Mouse (Mus musculus) spleen, embryonic (tissue): ENCODE measurements at regions not wholly inside any gene's neighbourhood (a gene's known extent, or its start where the extent isn't known, plus 50 kb on each side); places are given as distances from the start of the nearest gene placed in this dataset.

Source experiments
- CTCF ChIA-PET: fragments of 350-600 bp; sonication (Branson Sonifier 250); formaldehyde crosslinking; loops from one replicate; lab custom pipeline; 2022; lab: Charles Lee

DNA sequence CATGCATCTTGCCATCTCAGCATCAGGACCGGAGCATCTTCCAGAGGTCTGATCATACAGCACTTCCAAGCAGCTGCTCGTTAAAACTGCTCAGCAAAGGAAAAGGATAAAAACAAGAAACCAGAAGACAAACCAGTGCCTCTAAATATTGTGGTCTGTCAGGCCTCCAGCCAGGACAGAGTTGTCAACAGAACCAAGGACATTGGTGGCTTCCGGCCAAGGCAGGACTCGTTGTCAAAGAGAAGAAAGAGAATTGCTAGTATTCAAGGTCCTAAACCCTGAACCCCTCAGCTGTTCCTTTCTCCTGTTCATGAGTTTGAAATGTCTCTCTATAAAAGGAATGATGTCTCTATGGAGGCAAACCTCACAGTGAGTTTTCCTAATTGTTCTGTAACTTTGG is 155.0 kb downstream of the Sp3 start:
- CTCF ChIA-PET, result no interaction called here

GRCm38 (mm10) chr2:72829139-72829538 is 151.1 kb downstream of the Sp3 start:
- CTCF ChIA-PET, result no interaction called here

- CTCF ChIA-PET, result no interaction called here
Observed at GRCm38 (mm10) chr2:72832770-72833169, 147.5 kb downstream of the Sp3 start.

GRCm38 (mm10) chr2:72838085-72838727 is 142.0 kb downstream of the Sp3 start:
- CTCF ChIA-PET, result no interaction called here

GRCm38 (mm10) chr2:72839673-72840072 is 140.6 kb downstream of the Sp3 start:
- CTCF ChIA-PET, result no interaction called here

- CTCF ChIA-PET, result no interaction called here
Observed at GRCm38 (mm10) chr2:72841367-72841766, 138.9 kb downstream of the Sp3 start.

- CTCF ChIA-PET, result no interaction called here
Observed at GRCm38 (mm10) chr2:72843610-72844009, 136.6 kb downstream of the Sp3 start.

- CTCF ChIA-PET, result no interaction called here
Observed at GRCm38 (mm10) chr2:72849441-72850192, 130.6 kb downstream of the Sp3 start.

DNA sequence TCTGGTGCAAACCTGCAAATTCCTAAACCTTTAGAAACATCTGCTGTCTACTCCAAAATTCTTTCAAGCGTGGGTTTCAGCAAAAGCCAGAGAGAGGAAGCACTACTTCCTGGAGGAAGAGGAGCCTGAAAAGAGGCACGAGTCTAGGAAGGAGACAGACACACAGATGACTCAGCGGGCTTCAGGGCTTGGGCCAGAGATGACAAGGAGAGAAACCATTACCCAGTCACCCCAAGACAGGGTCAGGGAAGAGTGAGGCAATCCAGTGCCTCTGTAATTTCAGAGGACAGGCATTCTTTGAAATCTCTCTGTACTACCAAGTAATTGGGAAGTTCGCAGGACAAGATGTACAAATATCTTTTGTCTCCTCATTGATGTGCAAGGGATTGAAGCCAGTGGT is 127.7 kb downstream of the Sp3 start:
- CTCF ChIA-PET, result no interaction called here

DNA sequence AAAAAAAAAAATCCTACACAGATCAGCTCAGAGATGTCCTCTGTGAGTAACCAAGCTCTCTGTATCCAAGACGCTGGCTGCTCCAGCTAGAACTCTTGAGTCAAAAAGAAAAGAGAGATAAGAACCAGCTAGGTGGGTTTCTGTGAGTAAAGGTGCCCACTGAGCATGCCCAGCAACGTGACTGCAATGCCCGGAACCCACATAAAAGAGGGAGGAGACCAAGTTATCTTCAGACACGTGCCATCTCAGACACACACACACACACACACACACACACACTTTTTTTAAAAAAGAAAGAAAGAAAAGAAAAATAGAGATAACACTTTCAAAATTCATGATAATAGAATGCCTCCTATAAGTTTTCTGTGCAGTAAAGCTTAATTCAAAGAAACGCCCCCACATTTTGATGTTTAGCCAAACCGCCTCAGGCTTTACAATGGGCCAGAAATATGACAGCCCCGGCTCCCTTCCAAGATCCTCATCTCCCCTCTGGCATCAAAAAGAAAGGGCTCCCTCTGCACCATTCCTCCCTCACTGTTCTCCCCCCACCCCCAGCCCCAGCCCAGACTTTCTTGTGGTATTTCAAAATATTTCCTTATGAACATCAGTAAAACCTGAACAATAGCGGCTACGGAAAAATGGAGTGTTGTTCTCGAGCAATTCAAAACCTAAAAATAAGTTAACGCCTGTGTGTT is 124.8 kb downstream of the Sp3 start:
- CTCF ChIA-PET, result interaction anchor here (0.6 kb wide), 1 partner anchor 82 kb away, joined by 3 read pairs; no protein-coding TSS in a partner anchor

DNA sequence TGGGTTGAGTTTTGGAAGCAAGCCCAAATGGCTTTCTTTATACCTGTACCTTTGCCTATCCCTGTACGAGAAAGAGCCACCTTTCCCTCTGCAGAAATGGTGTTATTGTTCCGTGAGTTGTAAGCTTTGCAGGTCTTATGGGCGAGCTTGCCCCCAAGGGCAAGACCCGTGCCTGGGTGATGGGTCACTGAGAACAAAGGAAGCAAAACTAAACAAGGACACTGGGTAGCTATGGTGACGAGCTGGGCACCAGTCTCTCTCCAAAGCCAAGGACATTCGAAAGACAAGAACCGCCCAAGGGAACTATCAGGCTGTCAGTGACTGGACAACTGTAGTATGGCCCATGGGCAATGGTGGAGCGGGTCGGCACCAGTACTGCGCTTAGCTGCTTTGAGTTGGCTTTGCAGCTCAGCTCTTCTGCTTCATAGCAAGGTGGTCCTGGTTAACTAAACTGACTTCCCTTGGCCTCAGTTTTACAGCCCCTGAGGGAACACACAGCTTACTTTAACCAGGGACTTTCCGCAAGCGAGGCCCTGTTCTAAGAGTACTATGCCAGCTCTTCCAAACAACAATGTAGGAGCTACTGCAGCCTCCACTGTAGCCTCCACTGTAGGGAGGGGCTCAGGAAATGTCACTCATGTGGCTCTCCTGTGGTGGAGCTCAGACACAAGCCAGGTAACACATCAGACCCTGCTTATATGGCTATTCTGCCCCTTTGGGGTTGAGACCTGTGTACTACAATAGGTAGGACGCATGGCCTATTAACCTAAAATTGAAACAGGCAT is 124.1 kb downstream of the Sp3 start:
- CTCF ChIA-PET, result interaction anchor here (0.6 kb wide), 1 partner anchor 81 kb away, joined by 3 read pairs; no protein-coding TSS in a partner anchor

DNA sequence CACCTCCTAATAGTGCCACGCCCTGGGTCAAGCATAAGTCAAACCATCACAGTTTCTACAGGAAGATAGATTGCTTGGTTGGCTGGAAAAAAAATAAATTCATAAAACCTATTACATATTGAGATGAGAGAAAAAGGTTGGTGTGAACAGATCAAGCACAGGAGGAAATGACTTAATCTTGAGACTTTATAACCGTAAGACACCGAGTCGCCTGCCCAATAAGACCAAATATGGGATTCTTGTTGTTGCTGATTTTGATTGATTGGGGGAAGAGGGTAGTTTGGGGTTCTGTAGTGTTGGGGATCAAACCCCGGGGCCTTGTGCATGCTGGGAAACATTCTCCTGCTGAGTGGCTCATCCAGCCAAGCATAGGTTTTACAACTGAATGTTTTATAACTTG is 122.9 kb downstream of the Sp3 start:
- CTCF ChIA-PET, result no interaction called here

DNA sequence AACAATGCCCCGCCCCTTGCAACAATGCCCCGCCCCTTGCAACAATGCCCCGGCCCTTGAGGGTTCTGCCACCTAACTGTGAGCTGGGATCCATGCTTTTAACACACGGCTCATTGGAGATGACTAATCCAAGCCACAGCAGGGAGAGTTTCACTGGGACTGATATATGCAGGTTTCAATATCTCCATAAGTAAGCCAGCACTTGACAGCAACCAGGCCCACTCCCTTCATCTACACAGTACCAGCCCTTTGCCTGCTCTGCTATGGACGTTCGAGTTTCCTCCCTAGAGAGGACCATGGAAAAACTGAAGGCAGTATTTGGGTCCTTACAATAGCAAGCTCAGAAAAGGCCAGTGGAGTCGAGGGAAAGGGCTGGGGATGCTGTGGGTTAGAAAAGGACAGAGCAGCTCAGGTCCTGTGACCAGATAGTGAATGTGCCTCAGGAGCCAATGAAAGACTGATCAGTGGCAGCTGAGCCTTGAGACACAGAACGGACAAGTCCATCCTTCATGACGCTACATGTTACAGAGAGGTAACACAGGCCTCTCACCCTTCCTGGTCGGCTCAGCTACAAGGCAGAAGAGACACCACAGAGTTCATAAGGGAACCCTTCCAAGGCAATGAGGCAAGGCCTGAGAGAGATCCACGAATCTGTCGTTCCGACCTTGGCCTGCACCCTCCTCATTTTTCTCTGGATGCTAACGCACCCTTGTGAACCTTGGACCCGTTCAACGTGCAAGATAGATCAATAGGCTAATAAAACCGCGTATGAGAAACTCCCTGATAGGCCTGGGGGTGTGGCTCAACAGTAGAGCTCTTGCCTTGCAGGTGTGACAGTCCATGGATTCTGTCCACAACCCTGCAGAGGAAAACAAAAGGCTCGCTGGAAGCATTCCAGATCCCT is 114.5 kb downstream of the Sp3 start:
- CTCF ChIA-PET, result interaction anchor here (0.6 kb wide), 1 partner anchor 135 kb away, joined by 7 read pairs; no protein-coding TSS in a partner anchor

GRCm38 (mm10) chr2:72866366-72866688 is 113.9 kb downstream of the Sp3 start:
- CTCF ChIA-PET, result no interaction called here

- CTCF ChIA-PET, result no interaction called here
Observed at GRCm38 (mm10) chr2:72868173-72868572, 112.1 kb downstream of the Sp3 start.

DNA sequence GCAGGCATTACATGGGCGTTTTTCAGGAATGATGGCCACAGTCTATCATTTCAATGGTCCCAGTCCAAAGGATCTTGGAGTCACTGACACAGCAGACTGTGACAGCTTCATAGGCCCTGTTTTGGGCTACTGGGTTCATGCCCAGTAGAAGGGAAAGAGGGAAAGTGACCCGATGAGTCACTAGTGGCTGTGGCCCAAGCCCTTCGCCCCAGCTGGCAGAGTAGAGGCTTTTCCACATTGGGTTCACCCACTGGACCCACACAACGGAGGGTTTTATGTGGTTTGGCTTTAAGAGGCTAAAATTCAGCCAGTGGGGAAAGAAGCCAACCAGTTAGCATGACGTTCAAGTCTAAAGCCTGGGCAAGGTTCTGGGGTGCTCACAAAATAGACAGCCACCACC is 108.4 kb downstream of the Sp3 start:
- CTCF ChIA-PET, result no interaction called here

- CTCF ChIA-PET, result no interaction called here
Observed at GRCm38 (mm10) chr2:72873948-72874347, 106.3 kb downstream of the Sp3 start.

DNA sequence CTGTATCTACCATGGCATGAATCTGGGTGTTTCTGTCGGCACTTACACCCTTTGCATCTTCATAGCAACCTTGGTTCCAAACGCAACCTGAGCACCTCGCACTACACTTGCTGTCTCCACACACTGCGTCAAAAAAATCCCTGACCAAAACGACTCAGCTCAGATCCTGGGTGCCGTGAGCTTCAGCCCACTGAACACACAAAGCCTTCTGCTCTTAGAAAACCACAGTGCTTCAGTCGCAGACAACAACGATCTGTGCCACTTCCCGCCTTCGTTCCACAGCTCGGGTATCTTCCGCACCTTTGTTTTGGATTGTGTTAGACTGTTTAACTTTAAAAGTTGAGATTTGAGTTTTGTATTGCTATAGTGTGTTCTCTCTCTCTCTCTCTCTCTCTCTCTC is 105.7 kb downstream of the Sp3 start:
- CTCF ChIA-PET, result interaction anchor here (0.6 kb wide), 1 partner anchor 301 kb away, joined by 3 read pairs; no protein-coding TSS in a partner anchor

- CTCF ChIA-PET, result no interaction called here
Observed at GRCm38 (mm10) chr2:72875677-72876076, 104.6 kb downstream of the Sp3 start.

GRCm38 (mm10) chr2:72880016-72880415 is 100.2 kb downstream of the Sp3 start:
- CTCF ChIA-PET, result no interaction called here

GRCm38 (mm10) chr2:72881554-72881953 is 98.7 kb downstream of the Sp3 start:
- CTCF ChIA-PET, result no interaction called here
